In the genomic region with DNA sequence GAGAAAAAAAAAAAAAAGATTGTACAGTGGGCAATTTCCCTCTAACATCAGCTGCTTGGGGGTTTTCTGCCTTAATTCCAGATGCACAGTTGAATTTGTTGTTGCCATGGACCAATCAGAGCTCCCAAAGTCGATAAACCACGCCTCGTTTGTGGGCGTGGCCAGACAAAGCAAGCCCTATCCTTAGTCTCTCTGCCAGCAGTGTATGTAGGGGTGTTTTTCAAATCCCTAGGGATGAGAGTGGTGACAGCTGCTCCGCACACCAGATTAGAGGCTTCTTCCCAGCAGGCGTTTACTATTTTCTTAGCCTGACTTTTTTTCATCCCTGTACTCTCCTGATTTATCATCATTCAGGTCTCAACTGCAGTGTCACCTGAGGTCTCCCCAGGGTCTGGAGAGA, we compare ENCODE assay signal across 9 mouse cellular contexts. TPM values are rescaled to one million over a fixed set of nuclear protein-coding genes. Genes with fewer than 3 reads are reported as not detected.
DNase-seq lines count a peak whose midpoint lies in the region; TF ChIP-seq lines count a peak whose summit lies in the region.
"Had no signal": no experiment of that assay in that cellular context is flagged by ENCODE, and none has a peak within 500 bp of the region (broad histone marks: within the 10 kb centered on the region; RNA-seq: fewer than 3 reads in every experiment).

No protein-coding gene starts in this region.

- in situ Hi-C loops in CH12.LX (cut with MboI; ENCODE audit: low pct_ligation_motif_present, low pct_unique_long_range_greater_than_20kb, low sequenced_read_pairs) = loop anchor here (10.0 to 25.0 kb wide), 2 partner anchors 117 to 364 kb away; a partner anchor contains a TSS

- TF ChIP-seq EP300 in CH12.LX (IDR thresholded peaks at IDR 0.05; ENCODE audit: low read length) = no peak

- no peak overlapping the region for H3K9ac ChIP-seq in CH12.LX (ENCODE audit: insufficient read depth, low read depth)

- no peak for TF ChIP-seq RAD21 in CH12.LX (IDR thresholded peaks at IDR 0.05; ENCODE audit: low read depth, low read length)

- DNase-seq in kidney, postnatal 10 days = peak; percentile 70
- no peak for DNase-seq in kidney, adult 11 months
- peak; percentile 94 for DNase-seq in CH12.LX (ENCODE audit: extremely low read depth)
- peak; percentile 96 for DNase-seq in R1 (ENCODE audit: low read depth, low spot score)
- peak; percentile 56 for DNase-seq in lung, postnatal 10 days
- no peak for DNase-seq in T-cell, adult 2 months (ENCODE audit: low spot score)
- no peak for DNase-seq in left cerebral cortex, adult 8-10 months (ENCODE audit: low spot score in 2 of 2)
- DNase-seq in spleen, postnatal 36 days (ENCODE audit: low spot score in 2 of 2) = no peak
- DNase-seq: cerebellum, adult 18-20 months had no signal

- no peak for TF ChIP-seq POLR2A in CH12.LX (IDR thresholded peaks at IDR 0.05; ENCODE audit: low read depth, low read length)

- no peaks in the 10 kb centered on the region for H3K36me3 ChIP-seq in CH12.LX (replicated peaks in 1 of 2; ENCODE audit: control insufficient read depth in 1 of 2, insufficient read depth in 1 of 2, low read length in 1 of 2)

- no peak overlapping the region for H3K27ac ChIP-seq in CH12.LX (ENCODE audit: insufficient read depth, low read depth)

- dilution Hi-C loops in CH12.LX (cut with MboI; ENCODE audit: extremely low pct_ligation_motif_present, extremely low pct_unique_long_range_greater_than_20kb, low sequenced_read_pairs) = no loop called here

- TF ChIP-seq CTCF in CH12.LX (conservative IDR thresholded peaks at IDR 0.05 in 1 of 2, IDR thresholded peaks at IDR 0.05 in 1 of 2; ENCODE audit: low read depth in 2 of 2, low read length in 2 of 2) = no peak

- no peak overlapping the region for H3K4me3 ChIP-seq in CH12.LX (replicated peaks in 1 of 3; ENCODE audit: low read depth in 2 of 3, low read length in 2 of 3, poor library complexity in 1 of 3)

- H3K9me3 ChIP-seq in CH12.LX (replicated peaks; ENCODE audit: low read length) = peaks cover 8% of the 10 kb centered on the region

- peaks cover 3 to 43% of the 10 kb centered on the region in 2 experiments; a peak in 3 of 4 replicates for H3K4me1 ChIP-seq in CH12.LX (ENCODE audit: control insufficient read depth in 1 of 2, insufficient read depth in 2 of 2)

- H3K27me3 ChIP-seq in CH12.LX (replicated peaks) = no peaks in the 10 kb centered on the region

- no peaks in the 10 kb centered on the region for H3K79me2 ChIP-seq in CH12.LX (replicated peaks; ENCODE audit: control insufficient read depth, extremely low read depth, insufficient read depth, poor library complexity, severe bottlenecking)

- H3K4me2 ChIP-seq in CH12.LX (ENCODE audit: insufficient read depth, low read depth, poor library complexity, severe bottlenecking) = peak overlapping the region; percentile 47; the same call in 1 of the 2 replicates

TF ChIP-seq in CH12.LX, 34 proteins besides CTCF, POLR2A, EP300 and RAD21:
- TF ChIP-seq JUN (IDR thresholded peaks at IDR 0.05; ENCODE audit: insufficient read depth, low read depth, low read length) (no peak), CHD1 (IDR thresholded peaks at IDR 0.05; ENCODE audit: low read depth, low read length) (no peak), ZKSCAN1 (IDR thresholded peaks at IDR 0.05; ENCODE audit: borderline replicate concordance, low read depth, low read length) (no peak), TCF12 (IDR thresholded peaks at IDR 0.05; ENCODE audit: low read depth, low read length) (no peak), USF1 (IDR thresholded peaks at IDR 0.05; ENCODE audit: low read depth, low read length) (no peak), ZNF384 (IDR thresholded peaks at IDR 0.05; ENCODE audit: low read depth, low read length) (0 out of 2 replicates have a peak, but pooled peaks have one; percentile 32), ZMIZ1 (IDR thresholded peaks at IDR 0.05; ENCODE audit: low read depth, low read length) (no peak)

RNA-seq across cellular contexts. Expression of a gene that starts 7.6 kb away (rescaled TPM):
- 2.9 and 3.1 TPM in 2 replicates for total RNA-seq in CH12.LX (2012; rRNA removed)
- 0.58 and 0.77 TPM in 2 replicates for total RNA-seq in CH12.LX (2014; rRNA removed)
- 5.0 and 5.3 TPM in 2 replicates for polyA plus RNA-seq in CH12.LX (2012; ENCODE audit: insufficient read length, low read depth)
- 10 to 100 TPM in 1 of 4 experiments, 1 to 10 TPM in 3; 5.2 to 11.0 (median 7.2) TPM for total RNA-seq in left cerebral cortex, adult 8-10 months (2022)

RNA-seq across cellular contexts. Expression of a gene that starts 33.5 kb away (rescaled TPM):
- total RNA-seq in CH12.LX (2012; rRNA removed) (29.6 and 33.0 TPM in 2 replicates), CH12.LX (2014; rRNA removed) (4.9 and 7.1 TPM in 2 replicates)
- 4.1 and 5.5 TPM in 2 replicates for polyA plus RNA-seq in CH12.LX (2012; ENCODE audit: insufficient read length, low read depth)
- total RNA-seq in left cerebral cortex, adult 8-10 months (2022) = 100 to 1,000 TPM; 149 to 172 (median 160) TPM

RNA-seq across cellular contexts. Expression of a gene that starts 43.3 kb away (rescaled TPM):
- total RNA-seq in CH12.LX (2012; rRNA removed) (not detected in 2 replicates), CH12.LX (2014; rRNA removed) (not detected in 2 replicates)
- not detected in 2 replicates for polyA plus RNA-seq in CH12.LX (2012; ENCODE audit: insufficient read length, low read depth)
- 10 to 100 TPM; 49.4 to 55.6 (median 53.8) TPM for total RNA-seq in left cerebral cortex, adult 8-10 months (2022)

RNA-seq across cellular contexts. Expression of a gene that starts 59.9 kb away (rescaled TPM):
- total RNA-seq in CH12.LX (2012; rRNA removed) = not detected in 2 replicates
- not detected in 2 replicates for total RNA-seq in CH12.LX (2014; rRNA removed)
- polyA plus RNA-seq in CH12.LX (2012; ENCODE audit: insufficient read length, low read depth) = not detected in 2 replicates
- total RNA-seq in left cerebral cortex, adult 8-10 months (2022) = 1 to 10 TPM; 2.3 to 3.5 (median 2.7) TPM

Comparison
In these comparisons a context has a peak if more than half of its experiments do, and no peak if none do; other contexts are left out.
1. DNase-seq: peak in kidney, postnatal 10 days (single experiment), CH12.LX (single experiment), R1 (single experiment) and lung, postnatal 10 days (single experiment); none in kidney, adult 11 months (single experiment), T-cell, adult 2 months (single experiment), left cerebral cortex, adult 8-10 months (0 of 2) and spleen, postnatal 36 days (0 of 2).
2. RNA of a gene that starts 33.5 kb away (total RNA-seq): 149 to 172 TPM in left cerebral cortex, adult 8-10 months; 4.9 to 33.0 TPM in CH12.LX; every median in the first group is over 4 times any median in the second.
3. RNA of a gene that starts 43.3 kb away (total RNA-seq): 49.4 to 55.6 TPM in left cerebral cortex, adult 8-10 months; not detected in CH12.LX; every median in the first group is over 10 times any median in the second.